Comparison of ENCODE assay signal across 33 mouse cellular contexts in the genomic region with DNA sequence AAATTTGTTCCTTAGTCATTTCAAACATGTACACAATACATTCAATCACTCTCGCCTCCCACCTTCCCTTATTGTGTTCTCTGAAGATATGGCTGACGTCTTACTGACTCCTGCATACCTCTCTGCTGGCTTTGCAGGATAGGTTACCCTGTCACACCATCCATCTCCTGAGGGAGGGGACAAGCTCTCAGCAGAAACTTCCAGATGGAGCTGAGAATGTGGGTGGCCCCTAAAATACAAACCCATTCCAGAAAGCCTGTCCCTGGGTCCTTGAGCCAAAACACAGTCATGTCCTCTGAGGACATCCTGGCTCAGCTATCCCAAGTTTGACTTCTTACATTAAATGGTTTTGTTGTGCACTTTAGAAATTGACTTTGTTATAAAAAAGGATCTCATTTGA.
DNase-seq lines count a peak whose midpoint lies in the region; ATAC-seq and TF ChIP-seq lines count a peak whose summit lies in the region.
"Had no signal": no experiment of that assay in that cellular context is flagged by ENCODE, and none has a peak within 500 bp of the region (broad histone marks: within the 10 kb centered on the region; RNA-seq: fewer than 3 reads in every experiment).

No protein-coding gene starts in this region.

- WGBS in forebrain, embryonic 13.5 days = 65% methylated on average over 2 of the region's 2 CpGs
- WGBS in forebrain, embryonic 11.5 days = 76% methylated on average over 2 of the region's 2 CpGs
- WGBS in hindbrain, embryonic 13.5 days = 71% methylated on average over 2 of the region's 2 CpGs
- WGBS in hindbrain, embryonic 12.5 days = 67% methylated on average over 2 of the region's 2 CpGs
- 82% methylated on average over 2 of the region's 2 CpGs for WGBS in midbrain, embryonic 13.5 days
- 71% methylated on average over 2 of the region's 2 CpGs for WGBS in midbrain, postnatal 0 days

- no peaks in the 10 kb centered on the region for H3K9me3 ChIP-seq in forebrain, embryonic 13.5 days (replicated peaks)
- H3K9me3 ChIP-seq in forebrain, embryonic 11.5 days (ENCODE audit: control insufficient read depth, low read length) = no peaks in the 10 kb centered on the region
- no peaks in the 10 kb centered on the region for H3K9me3 ChIP-seq in hindbrain, embryonic 13.5 days
- H3K9me3 ChIP-seq in hindbrain, embryonic 12.5 days (replicated peaks) = no peaks in the 10 kb centered on the region
- no peaks in the 10 kb centered on the region for H3K9me3 ChIP-seq in midbrain, embryonic 13.5 days
- H3K9me3 ChIP-seq in midbrain, postnatal 0 days (ENCODE audit: low read length) = no peaks in the 10 kb centered on the region
- H3K9me3 ChIP-seq: embryonic facial prominence, embryonic 10.5 days; embryonic facial prominence, embryonic 15.5 days; heart, embryonic 12.5 days; limb, embryonic 13.5 days; lung, embryonic 15.5 days; midbrain, embryonic 12.5 days had no signal

- DNase-seq in forebrain, embryonic 11.5 days (ENCODE audit: low spot score) = no peak
- no peak for DNase-seq in midbrain, postnatal 0 days (ENCODE audit: low spot score)
- peak; percentile 46 for DNase-seq in right cerebral cortex, adult 18-20 months
- no peak for DNase-seq in right cerebral cortex, postnatal 25 days
- DNase-seq: adrenal gland, adult 2 months; adrenal gland, postnatal 36 days; cerebellum, adult 8-10 months; cerebellum, postnatal 25 days; gastrocnemius, postnatal 25 days; heart, adult 18-20 months; heart, postnatal 4 days; kidney, adult 9 months; kidney, postnatal 10 days; layer of hippocampus, adult 9-11 months; right cerebral cortex, postnatal 4 days; thymus, adult 18-20 months; thymus, postnatal 36 days had no signal

- H3K4me3 ChIP-seq in forebrain, embryonic 13.5 days = no peak overlapping the region
- no peak overlapping the region for H3K4me3 ChIP-seq in forebrain, embryonic 11.5 days (ENCODE audit: low read depth, low read length)
- no peak overlapping the region for H3K4me3 ChIP-seq in hindbrain, embryonic 13.5 days
- H3K4me3 ChIP-seq in hindbrain, embryonic 12.5 days = no peak overlapping the region
- H3K4me3 ChIP-seq in midbrain, embryonic 13.5 days (replicated peaks) = no peak overlapping the region
- no peak overlapping the region for H3K4me3 ChIP-seq in midbrain, postnatal 0 days (ENCODE audit: low read depth, low read length)
- H3K4me3 ChIP-seq: embryonic facial prominence, embryonic 10.5 days; embryonic facial prominence, embryonic 15.5 days; heart, embryonic 12.5 days; limb, embryonic 13.5 days; lung, embryonic 15.5 days; midbrain, embryonic 12.5 days; myocyte had no signal

- peak overlapping the region; percentile 57; the same call in 1 of the 2 replicates for H3K27ac ChIP-seq in forebrain, embryonic 13.5 days
- no peak overlapping the region for H3K27ac ChIP-seq in forebrain, embryonic 11.5 days (ENCODE audit: low read depth, low read length)
- peak overlapping the region; percentile 72 for H3K27ac ChIP-seq in hindbrain, embryonic 13.5 days
- H3K27ac ChIP-seq in hindbrain, embryonic 12.5 days = no peak overlapping the region
- H3K27ac ChIP-seq in midbrain, embryonic 13.5 days = peak overlapping the region; percentile 41; the same call in 1 of the 2 replicates
- H3K27ac ChIP-seq in midbrain, postnatal 0 days (ENCODE audit: low read depth, low read length) = no peak overlapping the region
- H3K27ac ChIP-seq: embryonic facial prominence, embryonic 10.5 days; embryonic facial prominence, embryonic 15.5 days; limb, embryonic 13.5 days; lung, embryonic 15.5 days; midbrain, embryonic 12.5 days; stomach, postnatal 0 days had no signal

- TF ChIP-seq CTCF in midbrain, postnatal 0 days (IDR thresholded peaks at IDR 0.05) = no peak

- no peaks in the 10 kb centered on the region for H3K27me3 ChIP-seq in forebrain, embryonic 13.5 days
- H3K27me3 ChIP-seq in forebrain, embryonic 11.5 days (ENCODE audit: control insufficient read depth, insufficient read depth, low read length) = no peaks in the 10 kb centered on the region
- no peaks in the 10 kb centered on the region for H3K27me3 ChIP-seq in hindbrain, embryonic 13.5 days
- no peaks in the 10 kb centered on the region for H3K27me3 ChIP-seq in hindbrain, embryonic 12.5 days
- no peaks in the 10 kb centered on the region for H3K27me3 ChIP-seq in midbrain, embryonic 13.5 days
- H3K27me3 ChIP-seq in midbrain, postnatal 0 days (ENCODE audit: insufficient read depth, low read length) = no peaks in the 10 kb centered on the region
- H3K27me3 ChIP-seq: CH12.LX; embryonic facial prominence, embryonic 15.5 days; lung, embryonic 15.5 days; midbrain, embryonic 12.5 days had no signal

- ATAC-seq in forebrain, embryonic 13.5 days = no peak
- ATAC-seq in forebrain, embryonic 11.5 days (replicated peaks; ENCODE audit: low FRiP score) = no peak
- no peak for ATAC-seq in hindbrain, embryonic 13.5 days (ENCODE audit: low FRiP score)
- ATAC-seq in hindbrain, embryonic 12.5 days (ENCODE audit: low FRiP score) = no peak
- no peak for ATAC-seq in midbrain, embryonic 13.5 days
- no peak for ATAC-seq in midbrain, postnatal 0 days (ENCODE audit: low FRiP score)
- ATAC-seq: activated CD4-positive, CD25-positive, alpha-beta regulatory T cell, adult 4 months; intestine, postnatal 0 days had no signal

- peaks cover 50% of the 10 kb centered on the region for H3K4me1 ChIP-seq in forebrain, embryonic 13.5 days
- H3K4me1 ChIP-seq in forebrain, embryonic 11.5 days (replicated peaks; ENCODE audit: control insufficient read depth, insufficient read depth, low read length) = no peaks in the 10 kb centered on the region
- H3K4me1 ChIP-seq in hindbrain, embryonic 13.5 days (replicated peaks) = peaks cover 65% of the 10 kb centered on the region
- peaks cover 32% of the 10 kb centered on the region for H3K4me1 ChIP-seq in hindbrain, embryonic 12.5 days
- peaks cover 54% of the 10 kb centered on the region for H3K4me1 ChIP-seq in midbrain, embryonic 13.5 days (replicated peaks)
- peaks cover 21% of the 10 kb centered on the region for H3K4me1 ChIP-seq in midbrain, postnatal 0 days (ENCODE audit: insufficient read depth, low read length)
- H3K4me1 ChIP-seq: embryonic facial prominence, embryonic 10.5 days; embryonic facial prominence, embryonic 15.5 days; limb, embryonic 13.5 days; lung, embryonic 15.5 days had no signal

- no peaks in the 10 kb centered on the region for H3K36me3 ChIP-seq in forebrain, embryonic 13.5 days (ENCODE audit: poor library complexity, severe bottlenecking)
- H3K36me3 ChIP-seq in forebrain, embryonic 11.5 days (ENCODE audit: control insufficient read depth, insufficient read depth, low read length) = no peaks in the 10 kb centered on the region
- no peaks in the 10 kb centered on the region for H3K36me3 ChIP-seq in hindbrain, embryonic 13.5 days
- H3K36me3 ChIP-seq in hindbrain, embryonic 12.5 days = no peaks in the 10 kb centered on the region
- H3K36me3 ChIP-seq in midbrain, embryonic 13.5 days = no peaks in the 10 kb centered on the region
- no peaks in the 10 kb centered on the region for H3K36me3 ChIP-seq in midbrain, postnatal 0 days (ENCODE audit: insufficient read depth, low read length)
- H3K36me3 ChIP-seq: embryonic facial prominence, embryonic 10.5 days; embryonic facial prominence, embryonic 15.5 days; heart, embryonic 12.5 days; limb, embryonic 13.5 days; lung, embryonic 15.5 days; midbrain, embryonic 12.5 days had no signal

- no peak overlapping the region for H3K4me2 ChIP-seq in forebrain, embryonic 13.5 days
- no peak overlapping the region for H3K4me2 ChIP-seq in forebrain, embryonic 11.5 days (ENCODE audit: low read depth, low read length, severe bottlenecking)
- H3K4me2 ChIP-seq in hindbrain, embryonic 13.5 days = no peak overlapping the region
- H3K4me2 ChIP-seq in hindbrain, embryonic 12.5 days (replicated peaks) = no peak overlapping the region
- no peak overlapping the region for H3K4me2 ChIP-seq in midbrain, embryonic 13.5 days (replicated peaks)
- no peak overlapping the region for H3K4me2 ChIP-seq in midbrain, postnatal 0 days (ENCODE audit: low read depth, low read length, poor library complexity, severe bottlenecking)
- H3K4me2 ChIP-seq: embryonic facial prominence, embryonic 15.5 days; heart, embryonic 12.5 days; limb, embryonic 13.5 days; liver, embryonic 11.5 days; lung, embryonic 15.5 days; midbrain, embryonic 12.5 days had no signal

- H3K9ac ChIP-seq in forebrain, embryonic 13.5 days = no peak overlapping the region
- H3K9ac ChIP-seq in forebrain, embryonic 11.5 days (ENCODE audit: low read length) = no peak overlapping the region
- H3K9ac ChIP-seq in hindbrain, embryonic 13.5 days = no peak overlapping the region
- no peak overlapping the region for H3K9ac ChIP-seq in hindbrain, embryonic 12.5 days
- H3K9ac ChIP-seq in midbrain, embryonic 13.5 days (replicated peaks) = no peak overlapping the region
- no peak overlapping the region for H3K9ac ChIP-seq in midbrain, postnatal 0 days (replicated peaks; ENCODE audit: low read length, poor library complexity, severe bottlenecking)
- H3K9ac ChIP-seq: embryonic facial prominence, embryonic 15.5 days; heart, embryonic 12.5 days; limb, embryonic 13.5 days; lung, embryonic 15.5 days; midbrain, embryonic 12.5 days had no signal

Comparison
In these comparisons a context has a peak if more than half of its experiments do, and no peak if none do; other contexts are left out.
1. H3K27ac ChIP-seq: peak in forebrain, embryonic 13.5 days (single experiment), hindbrain, embryonic 13.5 days (single experiment) and midbrain, embryonic 13.5 days (single experiment); none in forebrain, embryonic 11.5 days (single experiment), hindbrain, embryonic 12.5 days (single experiment) and midbrain, postnatal 0 days (single experiment).